Mouse (Mus musculus): ENCODE results near the gene Ndufaf5.
"Not testable (repeated sequence)": the region's sequence is repeated elsewhere in the genome, so short reads cannot be mapped to it uniquely, and the experiment has no call there.

The Ndufaf5 gene

GRCm38 (mm10) chr2:140170127-140170802 lies at the start of gene Ndufaf5, which contains the start of gene Esf1:
Gene Ndufaf5, plus strand, starts transcription at chr2:140170649.
Gene Esf1, minus strand, starts transcription at chr2:140170564.
- DNase-seq (ENCODE audit: low read depth, low spot score) = peak; percentile 99

DNA sequence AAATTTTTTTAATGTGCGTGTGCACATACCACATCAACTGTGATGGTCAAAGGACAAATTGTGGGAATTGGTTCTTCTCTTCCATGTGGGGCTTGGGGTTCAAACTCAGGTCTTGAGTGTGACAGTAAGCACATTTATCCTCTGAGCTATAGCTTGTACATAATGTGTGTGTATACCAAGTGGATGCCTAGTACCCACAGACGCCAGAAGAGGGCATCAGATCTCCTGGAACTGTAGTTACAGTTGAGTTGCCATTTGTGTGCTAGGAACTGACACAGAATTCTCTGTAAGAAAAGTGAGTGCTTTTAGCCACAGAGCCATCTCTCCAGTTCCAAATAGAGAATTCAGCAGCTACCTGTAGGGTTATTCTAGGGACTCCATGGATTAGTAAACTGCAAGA lies 44.9 kb upstream of the Ndufaf5 start:
- DNase-seq (ENCODE audit: low read depth, low spot score) = peak; percentile 60

DNA sequence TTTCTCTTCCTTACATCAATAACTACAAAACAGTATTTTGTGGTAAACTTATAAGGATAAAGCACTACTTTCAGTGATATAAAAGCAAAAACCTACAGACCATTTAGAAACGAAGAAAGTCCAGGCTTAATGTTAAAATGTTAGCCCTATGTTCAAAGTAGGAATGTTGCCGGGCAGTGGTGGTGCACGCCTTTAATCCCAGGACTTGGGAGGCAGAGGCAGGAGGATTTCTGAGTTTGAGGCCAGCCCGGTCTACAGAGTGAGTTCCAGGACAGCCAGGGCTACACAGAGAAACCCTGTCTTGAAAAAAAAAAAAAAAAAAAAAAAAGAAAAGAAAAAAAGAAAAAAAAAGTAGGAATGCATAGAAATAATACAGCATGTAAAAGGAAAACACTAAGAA lies 18.7 kb upstream of the Ndufaf5 start, which contains the start of gene Gm17374:
Gm17374 (plus strand) TSS at position 301 of the 400 bp plus-strand sequence.
- DNase-seq (ENCODE audit: low read depth, low spot score) = not testable (repeated sequence)

GRCm38 (mm10) chr2:140159186-140159730 lies 11.2 kb upstream of the Ndufaf5 start:
- peak; percentile 19 for DNase-seq (ENCODE audit: low read depth, low spot score)

GRCm38 (mm10) chr2:140163351-140163854 lies 7.0 kb upstream of the Ndufaf5 start:
- no peak for DNase-seq (ENCODE audit: low read depth, low spot score)

- no peak for DNase-seq (ENCODE audit: low read depth, low spot score)
Observed at GRCm38 (mm10) chr2:140169057-140169456, 1.4 kb upstream of the Ndufaf5 start.

DNA sequence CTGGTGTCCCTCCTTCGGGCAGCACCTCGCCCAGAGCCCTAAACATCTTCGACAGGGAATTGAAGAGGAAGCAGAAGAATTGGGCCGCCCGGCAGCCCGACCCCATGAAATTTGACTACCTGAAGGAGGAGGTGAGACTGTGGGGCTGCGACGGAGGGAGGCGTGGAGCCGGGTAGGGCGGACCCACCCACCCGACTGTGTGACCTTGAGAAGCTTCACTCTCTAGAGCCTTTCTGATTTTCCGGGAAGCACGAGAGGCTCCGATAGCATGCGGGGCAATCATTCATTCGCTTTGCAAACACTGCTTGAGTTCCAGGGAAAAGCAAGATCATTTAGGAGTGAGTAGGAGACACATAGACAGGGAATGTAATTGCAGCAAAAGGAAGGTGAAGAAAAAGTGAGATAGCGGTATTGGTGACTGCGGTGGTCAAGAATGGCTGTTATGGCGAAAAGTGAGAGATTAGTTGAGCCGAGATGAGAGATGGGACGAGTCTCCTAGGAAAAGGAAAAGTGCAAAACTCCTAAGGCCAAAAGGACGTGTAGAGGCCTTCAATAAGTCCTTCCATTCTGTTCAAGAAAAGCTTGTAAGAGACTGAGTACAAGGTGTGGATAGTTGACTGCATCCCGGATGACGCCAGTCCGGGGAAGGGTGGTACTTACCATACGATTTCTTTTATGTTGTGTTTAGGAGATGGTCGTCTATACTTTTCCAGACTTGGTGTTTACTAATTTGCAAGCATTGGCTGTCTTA lies 529 bp downstream of the Ndufaf5 start:
- peak; percentile 91 for DNase-seq (ENCODE audit: low read depth, low spot score)

- DNase-seq (ENCODE audit: low read depth, low spot score) = peak; percentile 63
Observed at GRCm38 (mm10) chr2:140185685-140186210, 15.3 kb downstream of the Ndufaf5 start.

- DNase-seq (ENCODE audit: low read depth, low spot score) = no peak
Observed at GRCm38 (mm10) chr2:140200713-140201112, 30.3 kb downstream of the Ndufaf5 start.

GRCm38 (mm10) chr2:140202573-140202972 lies 32.1 kb downstream of the Ndufaf5 start:
- DNase-seq (ENCODE audit: low read depth, low spot score) = no peak

DNA sequence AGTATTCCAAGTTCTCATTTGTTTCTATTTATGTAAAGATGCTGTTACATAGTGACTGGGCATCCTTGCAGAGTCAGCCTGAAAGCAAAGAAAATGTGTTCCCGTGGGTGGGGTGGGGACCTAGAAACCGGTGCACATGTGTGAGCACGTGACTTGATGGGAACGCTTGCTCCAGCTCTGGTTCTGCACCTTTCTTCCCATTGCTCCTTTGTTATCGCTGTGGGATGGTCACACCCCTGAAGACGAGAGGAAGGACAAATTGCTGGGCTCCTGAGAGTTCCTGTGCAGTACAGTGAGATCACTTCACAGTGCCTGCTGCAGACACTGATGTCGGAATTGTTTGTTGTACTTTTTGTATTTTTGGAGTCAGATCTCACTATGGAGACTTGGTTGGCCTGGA lies 33.3 kb downstream of the Ndufaf5 start:
- peak; percentile 4 for DNase-seq (ENCODE audit: low read depth, low spot score)

DNA sequence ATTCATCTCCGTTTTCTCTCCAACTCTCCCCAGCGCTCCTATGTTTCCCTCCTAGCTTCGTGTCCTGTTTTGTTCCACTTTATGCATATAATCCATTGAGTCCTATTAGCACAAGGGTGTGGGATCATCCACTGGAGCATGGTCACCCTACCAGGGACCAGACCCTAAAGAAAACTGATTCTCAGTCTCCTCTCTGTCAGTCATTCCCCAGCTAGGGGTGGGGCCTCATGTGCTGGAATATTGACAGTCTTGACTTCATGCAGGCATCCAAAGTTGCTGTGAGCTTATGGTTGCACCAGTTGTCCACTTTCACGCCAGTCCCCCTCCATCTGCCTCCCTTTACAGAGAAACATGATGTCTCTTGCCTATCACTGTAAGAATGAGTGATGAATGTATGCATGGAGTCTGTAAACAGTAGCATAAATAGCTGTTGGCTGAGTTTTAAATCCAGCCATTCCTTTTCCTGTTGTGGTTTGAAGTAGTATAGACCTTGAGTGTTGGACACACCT lies 44.1 kb downstream of the Ndufaf5 start:
- no peak for DNase-seq (ENCODE audit: low read depth, low spot score)

- DNase-seq (ENCODE audit: low read depth, low spot score) = no peak
Observed at GRCm38 (mm10) chr2:140215415-140215814, 45.0 kb downstream of the Ndufaf5 start.

- DNase-seq (ENCODE audit: low read depth, low spot score) = no peak
Observed at GRCm38 (mm10) chr2:140215965-140216364, 45.5 kb downstream of the Ndufaf5 start.

DNA sequence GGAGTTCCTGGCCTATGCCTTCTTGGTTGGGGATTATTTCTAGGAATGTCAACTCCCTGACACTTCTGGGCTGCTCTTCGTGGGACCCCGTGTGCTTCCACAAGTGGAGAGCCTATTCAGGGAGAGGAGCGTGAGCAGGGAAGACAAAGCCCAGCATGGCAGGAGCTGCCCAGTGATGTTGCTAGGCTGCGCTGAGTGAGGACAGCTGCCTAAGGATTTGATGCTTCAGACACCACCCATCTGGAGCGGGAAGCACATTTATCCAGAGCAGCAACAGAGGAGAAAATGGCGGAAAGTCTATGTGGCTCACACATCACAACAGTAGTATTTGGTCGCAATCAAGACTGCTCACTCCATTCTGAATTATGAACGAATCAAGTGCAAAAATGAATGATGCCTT lies 49.9 kb downstream of the Ndufaf5 start:
- DNase-seq (ENCODE audit: low read depth, low spot score) = no peak

GRCm38 (mm10) chr2:140230295-140230694 lies 59.8 kb downstream of the Ndufaf5 start:
- no peak for DNase-seq (ENCODE audit: low read depth, low spot score)

GRCm38 (mm10) chr2:140237245-140237644 lies 66.8 kb downstream of the Ndufaf5 start:
- DNase-seq (ENCODE audit: low read depth, low spot score) = peak; percentile 19

DNA sequence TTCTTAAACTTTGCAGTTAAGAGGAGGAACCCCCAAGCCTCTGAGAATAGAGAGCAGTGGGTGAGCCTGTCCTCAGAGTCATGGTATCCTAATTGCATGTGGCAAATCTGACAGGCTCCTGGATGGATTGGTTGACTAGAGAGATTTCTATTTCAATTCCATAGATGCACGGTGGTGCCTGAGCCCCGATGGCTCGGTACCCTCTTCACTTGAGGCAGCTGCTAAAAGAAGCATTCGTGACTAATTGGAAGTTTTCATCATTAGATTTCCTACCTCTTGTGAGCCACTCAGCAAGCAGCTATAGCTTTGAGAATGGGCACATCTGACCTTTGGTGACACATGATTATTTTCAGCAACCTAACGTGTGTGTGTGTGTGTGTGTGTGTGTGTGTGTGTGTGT lies 71.9 kb downstream of the Ndufaf5 start:
- DNase-seq (ENCODE audit: low read depth, low spot score) = no peak

DNA sequence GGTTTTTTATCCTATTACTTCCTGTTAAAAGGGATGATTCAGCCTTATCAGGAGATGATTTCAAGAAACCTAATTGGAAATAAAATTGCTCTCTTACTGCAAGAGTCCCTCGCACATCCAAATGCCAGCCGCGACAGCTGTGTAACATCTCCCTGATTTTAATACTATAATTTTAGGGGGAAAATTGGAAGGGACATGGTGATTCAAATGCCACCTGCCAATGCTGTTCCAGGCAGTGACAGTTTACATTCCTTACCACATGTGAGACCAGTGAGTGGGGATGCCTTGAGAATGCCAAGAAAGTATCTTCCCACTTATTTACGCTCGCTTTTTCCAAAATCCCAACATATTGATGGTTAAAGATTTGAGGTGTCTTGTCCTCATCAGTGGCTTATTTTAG lies 72.7 kb downstream of the Ndufaf5 start:
- DNase-seq (ENCODE audit: low read depth, low spot score) = no peak

Measured in ES-CJ7 (cell line).